Mouse (Mus musculus) hindbrain, embryonic 13.5 days (tissue): ENCODE results near the gene Erg28. TPM values are rescaled to one million over a fixed set of nuclear protein-coding genes. Genes with fewer than 3 reads are reported as not detected.

Experiments used
- polyA plus RNA-seq: library from polyadenylated mRNA; unstranded; fragments of >200 nt; fragmentation: Nextera tagmentation; extraction: Ambion mirVana; gene quantifications from 2 replicates; pipeline ENCODE4 v1.2.1, GENCODE M21; 2015

Gene Erg28
- polyA plus RNA-seq, 1 experiment from 2014 or later, result 88.4 TPM

Other genes with a start within 250 kb of the Erg28 start
- 0.32 and 0.42 TPM in 2 replicates for gene Jdp2, start 225.5 kb downstream of the Erg28 start, polyA plus RNA-seq
- 1.5 and 1.7 TPM in 2 replicates for gene Batf, start 137.9 kb downstream of the Erg28 start, polyA plus RNA-seq
- gene Flvcr2, start 78.0 kb downstream of the Erg28 start, polyA plus RNA-seq, result 4.8 and 5.2 TPM in 2 replicates
- 12.1 and 14.2 TPM in 2 replicates for gene Ttll5, start 109 bp upstream of the Erg28 start, polyA plus RNA-seq